Mouse (Mus musculus) embryo, embryonic 9.5 days (tissue): ENCODE data around the gene Tspo.

Experiments used
- DNase-seq: peaks from one replicate; pipeline ENCODE4 v3.0.0-alpha.2; 2017; ENCODE audit errors: extremely low spot score

Gene Tspo

DNA sequence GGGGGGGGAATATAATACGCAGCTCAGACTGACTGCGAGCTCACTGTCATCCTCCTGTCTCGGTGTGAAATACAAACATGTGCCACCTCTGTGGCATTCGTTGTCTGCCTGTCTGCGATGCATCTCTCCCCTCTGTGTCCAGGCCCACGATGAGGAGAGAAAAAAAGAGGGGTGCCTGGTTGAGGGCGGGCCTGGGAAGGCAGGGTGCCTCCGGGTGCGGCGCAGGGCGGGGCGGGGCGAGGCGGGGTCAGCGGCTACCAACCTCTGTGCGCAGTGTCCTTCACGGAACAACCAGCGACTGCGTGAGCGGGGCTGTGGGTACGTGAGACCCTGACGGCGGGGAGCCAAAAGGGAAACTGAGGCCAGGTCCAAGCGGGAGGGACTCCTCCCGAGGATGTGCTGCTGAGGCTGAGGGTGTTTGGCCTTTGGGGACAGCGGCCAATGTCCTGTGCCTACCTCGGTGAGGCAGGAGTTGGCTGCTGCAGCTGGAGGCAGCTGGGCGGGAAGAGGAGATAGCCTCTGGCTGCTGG, at the start of gene Tspo, which contains the start of gene Mcat:
Tspo (plus strand) TSS at position 266 of the 530 bp plus-strand sequence.
Mcat (minus strand) TSS at position 461 of the 530 bp plus-strand sequence.
- peak; percentile 75 for DNase-seq

GRCm38 (mm10) chr15:83515018-83515417, 48.4 kb upstream of the Tspo start:
- no peak for DNase-seq

GRCm38 (mm10) chr15:83518215-83519048, 45.0 kb upstream of the Tspo start:
- peak; percentile 88 for DNase-seq

DNA sequence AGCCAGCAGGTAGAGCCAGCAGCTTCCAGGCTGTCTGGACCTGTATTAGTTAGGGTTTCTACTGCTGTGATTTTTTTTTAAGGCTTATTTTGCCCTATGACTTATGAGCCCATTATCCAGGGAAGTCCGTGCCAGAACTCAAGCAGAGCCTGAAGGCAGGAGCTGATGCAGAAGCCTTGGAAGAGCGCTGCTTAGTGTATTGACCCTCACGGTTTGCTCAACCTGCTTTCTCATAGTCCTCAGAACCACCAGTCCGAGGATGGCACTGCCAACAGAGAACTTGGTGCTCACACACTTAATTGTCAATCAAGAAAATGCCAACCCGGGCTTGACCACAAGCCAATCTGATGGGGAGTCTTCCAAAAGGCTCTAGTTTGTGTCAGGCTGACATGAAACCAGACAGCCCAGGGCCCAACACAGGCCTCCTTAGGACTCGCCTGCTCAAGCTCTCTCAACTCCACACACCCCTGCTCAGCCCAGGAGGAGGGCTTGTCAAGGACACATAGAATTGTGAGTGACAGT, 42.5 kb upstream of the Tspo start:
- DNase-seq, result no peak

DNA sequence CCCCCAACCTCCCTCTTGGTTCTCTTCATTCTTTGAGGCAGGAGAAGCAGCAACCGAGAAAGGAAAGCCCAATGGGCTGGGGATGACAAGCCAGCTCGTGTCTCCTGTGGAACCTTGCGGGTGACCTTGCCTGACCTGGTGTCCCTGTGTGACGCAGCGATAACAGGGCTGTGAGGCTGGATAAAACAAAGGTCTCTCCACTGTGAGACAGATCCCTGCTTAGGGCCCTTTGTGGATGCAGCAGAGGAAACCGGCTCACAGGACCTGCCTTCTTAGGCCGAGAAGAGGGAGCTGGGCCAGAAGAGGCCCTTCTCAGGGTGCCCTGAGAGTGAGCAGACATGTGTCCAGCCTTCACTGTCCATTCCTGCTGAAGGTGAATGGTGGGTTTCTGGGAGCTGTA, 40.2 kb upstream of the Tspo start:
- DNase-seq, result no peak

GRCm38 (mm10) chr15:83523638-83524332, 39.6 kb upstream of the Tspo start:
- DNase-seq, result no peak

DNA sequence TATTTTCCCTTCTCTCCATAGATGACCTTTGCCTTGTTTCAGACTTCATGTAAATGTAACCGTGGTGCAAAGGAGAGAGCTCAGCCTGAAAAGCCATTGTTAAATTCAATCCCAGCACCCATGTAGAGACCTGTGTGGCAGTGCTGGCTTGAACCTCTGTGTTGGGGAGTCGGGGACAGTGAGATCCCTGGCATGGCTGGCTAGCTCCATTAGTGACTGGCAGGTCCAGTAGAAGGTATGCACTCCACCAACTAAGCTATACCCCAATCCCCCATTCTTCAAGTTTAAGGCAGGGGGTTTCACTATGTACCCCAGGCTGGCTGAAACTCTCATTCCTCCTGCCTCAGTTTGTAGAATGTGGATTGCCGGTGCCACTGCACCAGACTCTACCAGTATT, 39.1 kb upstream of the Tspo start:
- DNase-seq, result no peak

DNA sequence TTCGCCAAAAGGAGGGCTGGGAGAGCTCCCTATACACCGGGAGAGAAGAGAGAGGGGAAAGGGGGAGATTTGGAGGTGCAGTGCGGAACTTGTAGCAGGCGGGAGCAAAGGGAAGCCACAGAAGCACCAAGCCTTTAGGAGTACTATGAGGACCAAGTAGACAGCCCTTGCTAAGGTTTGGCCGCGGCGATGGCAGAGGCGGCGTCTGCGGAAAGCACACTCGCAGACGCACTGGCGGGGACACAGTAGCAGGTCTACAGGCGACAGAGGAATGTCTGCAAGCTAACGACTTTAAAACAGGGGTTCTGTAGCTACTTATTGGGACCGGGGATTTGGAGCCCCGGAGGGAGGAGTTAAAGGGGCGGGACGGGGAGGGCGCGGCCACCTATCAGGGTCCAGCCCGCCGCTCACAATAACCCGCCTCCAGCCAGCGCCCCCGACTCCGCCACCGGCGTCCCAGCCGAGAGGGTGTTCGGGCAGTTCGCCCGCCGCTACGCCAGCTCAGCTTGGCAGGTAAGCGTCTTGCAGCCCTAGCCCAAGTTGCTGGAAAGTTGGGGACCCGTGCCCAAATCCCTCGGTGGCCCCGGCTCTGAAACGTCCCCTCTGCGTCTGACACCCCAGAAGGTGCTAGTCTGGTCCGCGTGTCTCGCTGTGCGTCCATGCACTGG, 36.8 kb upstream of the Tspo start, which contains the start of gene Bik:
Bik (plus strand) TSS at position 439 of the 668 bp plus-strand sequence.
- peak; percentile 75 for DNase-seq

DNA sequence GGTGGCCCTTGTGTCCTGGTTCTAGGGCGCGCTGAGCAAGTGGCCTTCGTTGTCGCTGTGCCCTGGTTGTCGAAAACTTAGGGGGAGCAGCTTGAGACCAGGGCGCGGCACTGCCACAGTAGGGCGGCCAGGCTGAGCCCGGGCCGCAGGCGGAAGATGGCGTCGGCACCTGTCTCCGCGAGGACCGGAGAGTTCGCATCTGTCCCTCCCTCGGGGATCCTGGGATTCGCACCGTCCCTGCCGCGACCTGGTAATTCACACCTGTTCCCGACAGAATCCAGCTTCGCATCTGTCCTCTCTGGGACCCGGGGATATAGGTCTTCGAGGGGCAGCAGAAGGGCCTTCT, 36.3 kb upstream of the Tspo start:
- no peak for DNase-seq

DNA sequence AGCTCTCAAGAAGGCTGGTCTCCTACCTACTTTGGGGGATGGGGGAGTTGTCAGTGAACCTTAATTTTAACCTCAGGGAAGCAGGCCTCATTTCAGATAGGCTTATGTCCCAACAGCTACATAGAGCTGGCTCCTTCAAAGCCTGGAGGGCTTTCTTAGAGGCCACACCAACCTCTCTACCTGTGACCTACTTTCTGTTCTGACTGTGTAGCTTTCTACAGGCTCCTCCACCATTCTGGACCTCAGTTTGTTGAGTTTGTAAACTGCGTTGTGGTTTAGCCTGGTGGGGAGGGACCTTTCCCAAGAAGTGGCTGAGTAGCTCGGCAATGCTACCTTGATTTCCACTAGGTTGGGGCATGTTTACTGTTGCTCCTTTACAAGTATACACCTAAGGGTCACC, 35.6 kb upstream of the Tspo start:
- no peak for DNase-seq

- no peak for DNase-seq
These were observed 34.5 kb upstream of the Tspo start for GRCm38 (mm10) chr15:83528892-83529291.

- DNase-seq, result no peak
These were observed 33.6 kb upstream of the Tspo start for GRCm38 (mm10) chr15:83529765-83530164.

DNA sequence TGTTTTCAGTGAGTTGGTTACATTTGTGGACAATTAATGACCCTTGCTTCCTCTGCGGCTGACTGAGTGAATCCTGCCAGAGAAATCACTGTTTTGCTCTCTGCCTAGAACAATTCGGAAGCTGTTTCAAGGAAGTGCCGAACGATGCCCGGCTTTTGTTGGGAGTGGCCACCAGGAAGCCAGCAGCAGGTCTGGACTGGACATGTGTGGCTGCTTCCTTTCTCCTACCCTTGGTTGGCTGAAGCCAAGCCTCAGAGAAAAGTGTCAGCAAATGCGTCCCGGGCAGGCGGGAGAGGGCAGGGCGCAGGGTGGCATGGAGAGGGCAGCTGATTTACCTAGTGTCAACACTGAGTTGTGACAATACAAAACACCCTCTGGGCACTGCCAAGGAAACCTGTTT, 33.2 kb upstream of the Tspo start:
- no peak for DNase-seq

DNA sequence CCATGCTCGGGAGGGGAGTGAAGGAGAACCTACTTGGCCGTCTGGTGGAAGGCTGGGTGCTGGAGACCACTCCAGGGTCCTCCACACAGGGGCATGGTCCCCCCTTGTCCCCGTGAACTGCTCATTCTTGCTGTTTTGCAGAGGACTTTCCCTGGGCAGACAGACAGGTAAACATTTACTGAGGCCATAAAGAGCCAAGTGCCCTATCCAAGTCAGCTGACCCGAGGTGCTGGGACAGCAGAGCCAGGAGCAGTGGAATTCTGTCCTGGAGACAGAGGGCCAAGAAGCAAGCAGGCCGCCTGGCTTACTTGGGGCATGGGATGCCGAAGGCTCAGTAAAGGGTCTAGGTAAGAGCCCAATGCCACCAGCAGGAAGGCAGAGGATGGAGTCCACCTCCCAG, 32.7 kb upstream of the Tspo start:
- no peak for DNase-seq

DNA sequence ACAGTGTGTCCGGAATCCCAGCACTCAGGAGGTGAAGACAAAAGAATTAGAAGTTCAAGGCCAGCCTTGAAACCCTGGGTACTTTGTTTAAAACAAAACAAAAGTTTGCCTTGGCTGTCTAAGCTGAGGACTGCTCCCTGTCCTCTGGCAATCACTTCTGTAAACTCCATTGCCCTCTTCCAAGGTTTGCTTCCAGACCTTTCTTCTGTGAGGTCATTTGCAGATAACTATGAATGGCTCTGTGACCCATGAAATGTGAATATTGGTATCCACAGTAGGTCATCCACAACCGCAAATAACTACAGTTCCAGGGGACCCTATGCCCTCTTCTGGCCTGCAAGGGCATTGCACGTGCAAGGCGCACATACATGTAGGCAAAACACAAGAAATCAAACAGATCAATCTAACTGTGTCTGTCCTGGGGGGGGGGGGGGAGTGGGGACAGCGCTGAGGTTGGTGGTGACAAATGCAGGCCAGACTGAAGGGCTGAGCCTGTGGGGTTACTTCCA, 31.4 kb upstream of the Tspo start:
- DNase-seq, result no peak

DNA sequence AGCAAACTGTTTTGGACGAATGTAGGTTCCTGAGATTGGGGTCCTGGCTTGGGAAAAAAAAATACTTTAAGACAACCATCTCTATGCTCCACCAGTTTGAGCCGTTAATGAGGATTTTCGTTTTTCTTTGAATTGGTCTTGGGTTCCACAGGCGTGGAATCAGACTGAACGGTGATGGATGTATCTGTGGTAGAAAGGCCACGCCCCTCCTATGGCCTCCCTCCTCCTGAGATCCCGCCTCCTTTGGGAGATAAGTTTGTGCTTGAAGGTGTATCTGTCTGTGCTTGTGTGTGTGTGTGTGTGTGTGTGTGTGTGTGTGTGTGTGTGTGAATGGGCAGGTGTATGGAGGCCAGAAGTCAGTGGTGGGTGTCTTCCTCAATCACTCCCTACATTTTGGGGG, 30.8 kb upstream of the Tspo start:
- DNase-seq, result no peak

DNA sequence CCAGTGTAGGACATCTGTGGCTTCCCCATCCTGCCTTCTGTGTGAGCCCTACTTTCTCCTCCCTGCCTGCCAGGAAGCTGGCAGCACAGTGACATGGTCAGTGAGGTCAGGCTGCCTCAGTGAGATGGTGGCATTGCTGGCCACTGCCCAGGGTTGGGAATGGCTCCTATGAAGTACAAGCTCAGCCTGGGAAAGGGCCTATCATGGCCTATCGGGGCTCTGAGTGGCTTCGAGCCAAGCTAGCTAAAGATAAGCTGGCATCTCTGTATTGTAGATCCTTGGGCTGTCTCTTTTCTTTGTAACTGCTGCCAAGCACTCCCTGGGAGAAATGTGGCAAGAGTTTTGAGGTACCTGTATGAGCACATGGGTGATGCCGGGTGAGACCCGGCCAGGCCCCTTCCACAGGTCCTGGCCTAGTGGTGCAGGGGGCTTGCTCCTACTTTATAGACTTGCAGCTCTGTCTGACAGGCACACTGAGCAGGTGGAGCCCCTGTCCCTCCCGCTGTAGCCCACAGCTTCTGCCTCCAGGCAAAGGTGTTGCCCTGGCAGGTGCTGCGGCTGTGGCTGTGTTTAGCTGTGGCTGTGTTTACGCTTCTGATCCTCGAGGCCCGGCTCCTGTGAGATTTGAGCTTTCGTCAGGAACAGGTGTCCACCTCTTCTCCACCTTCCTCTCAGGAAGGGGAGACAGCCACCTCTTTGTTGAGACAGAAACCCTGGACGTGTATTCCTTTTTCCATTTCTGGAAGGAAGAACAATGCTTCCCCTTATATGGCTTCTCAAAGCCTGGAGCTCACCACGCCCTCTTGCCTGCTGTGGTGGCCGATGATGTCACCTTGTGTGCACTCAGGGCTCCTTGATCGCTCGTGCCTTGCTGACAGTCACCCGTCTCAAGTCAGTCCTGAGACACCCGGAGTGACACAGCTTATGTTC, 28.2 kb upstream of the Tspo start:
- DNase-seq, result no peak

GRCm38 (mm10) chr15:83535890-83536231, 27.5 kb upstream of the Tspo start:
- DNase-seq, result no peak

DNA sequence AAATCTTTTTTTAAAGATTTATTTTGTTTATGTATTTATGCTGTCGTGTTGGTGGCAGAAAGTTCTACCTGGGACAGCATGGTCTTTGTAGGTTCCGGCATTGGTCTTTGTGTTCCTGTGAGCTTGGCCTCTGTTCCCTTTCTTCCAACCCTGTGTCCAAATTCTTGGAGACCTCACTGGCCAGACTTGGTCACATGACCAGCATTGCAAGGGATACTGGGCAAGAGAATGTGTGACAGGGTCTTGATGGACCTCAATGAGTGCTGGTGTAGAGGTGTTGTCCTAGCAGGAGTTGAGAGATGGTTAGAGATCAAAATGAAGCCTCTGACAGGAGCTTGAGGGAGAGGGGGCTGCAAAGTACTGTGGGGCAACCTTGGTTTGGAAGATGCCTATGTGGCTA, 24.5 kb upstream of the Tspo start:
- no peak for DNase-seq

GRCm38 (mm10) chr15:83539905-83540304, 23.5 kb upstream of the Tspo start:
- no peak for DNase-seq
